Comparison of ENCODE assay signal across 8 mouse cellular contexts in the genomic region with DNA sequence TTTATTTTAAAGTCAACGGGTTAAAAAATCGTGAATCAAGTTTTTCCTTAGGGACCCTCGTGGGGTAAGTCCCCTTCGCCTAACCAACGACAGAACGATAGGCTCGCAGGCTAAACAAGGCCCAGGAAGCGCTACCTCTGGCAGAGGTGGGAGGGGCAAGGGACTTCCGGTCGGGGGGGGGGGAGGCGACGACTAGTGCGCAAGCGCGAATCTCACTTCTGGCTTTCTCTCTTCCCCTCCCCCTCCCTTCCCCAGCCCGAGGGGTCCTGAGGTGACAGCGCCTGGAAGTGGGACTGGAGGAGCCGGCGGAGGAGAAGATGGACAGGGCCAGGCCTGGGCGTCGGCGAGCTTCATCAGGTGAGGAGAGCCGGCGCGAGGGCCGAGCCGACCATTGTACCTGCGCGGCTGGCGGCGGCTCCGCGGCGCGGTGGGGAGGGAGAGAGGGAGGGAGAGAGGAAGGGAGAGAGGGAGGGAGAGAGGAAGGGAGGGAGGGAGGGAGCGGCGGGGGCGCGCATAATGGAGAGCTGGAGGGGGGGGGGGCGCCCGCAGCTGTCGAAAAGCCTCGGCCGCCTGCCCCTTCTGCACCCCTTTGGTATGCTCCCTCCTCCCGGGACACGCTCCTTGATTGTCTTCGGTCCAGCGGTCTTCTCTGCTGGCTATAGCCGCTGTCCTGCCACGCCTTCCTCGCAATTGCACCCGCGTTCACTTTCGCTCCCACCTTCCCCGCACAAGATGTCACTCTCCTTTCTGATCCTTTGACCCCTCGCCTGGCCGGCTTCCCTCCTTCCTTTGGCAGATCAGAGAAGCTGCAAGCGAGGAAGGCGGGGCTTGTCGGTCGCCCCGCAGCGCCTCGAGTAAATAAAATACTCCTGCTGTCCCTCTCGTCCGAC. TPM values are rescaled to one million over a fixed set of nuclear protein-coding genes. Genes with fewer than 3 reads are reported as not detected.
DNase-seq lines count a peak whose midpoint lies in the region; ATAC-seq and TF ChIP-seq lines count a peak whose summit lies in the region.

No protein-coding gene starts in this region.

- DNase-seq in A20 (ENCODE audit: low read depth, low spot score) = peak; percentile 93
- DNase-seq in embryonic facial prominence, embryonic 14.5 days (ENCODE audit: low spot score) = peak; percentile 95
- peak; percentile 82 for DNase-seq in heart, adult 8-10 months (ENCODE audit: low spot score)
- peak; percentile 90 to 91 for DNase-seq in kidney, adult 8-10 months
- peak; percentile 97 for DNase-seq in midbrain, embryonic 14.5 days
- DNase-seq in spleen, adult 18-20 months = peak; percentile 73 to 77

- TF ChIP-seq CTCF in bone marrow, adult 2 months (IDR thresholded peaks at IDR 0.05; ENCODE audit: control insufficient read depth, insufficient read depth, low read length) = no peak

- TF ChIP-seq POLR2A in bone marrow, adult 2 months (IDR thresholded peaks at IDR 0.05; ENCODE audit: borderline replicate concordance, control insufficient read depth, low read depth, low read length) = peak; percentile 59; the same call in 1 of the 2 replicates

- no peaks in the 10 kb centered on the region for H3K36me3 ChIP-seq in embryonic facial prominence, embryonic 14.5 days (ENCODE audit: control insufficient read depth, insufficient read depth, low read length)
- peaks cover 3% of the 10 kb centered on the region; the same call in 1 of the 2 replicates for H3K36me3 ChIP-seq in limb, embryonic 12.5 days
- peaks cover 3% of the 10 kb centered on the region; the same call in 1 of the 2 replicates for H3K36me3 ChIP-seq in midbrain, embryonic 14.5 days (ENCODE audit: control insufficient read depth, insufficient read depth, low read length)

- WGBS in bone marrow, adult 2 months = under 1% methylated on average over 60 of the region's 66 CpGs
- under 1% methylated on average over 47 of the region's 66 CpGs for WGBS in embryonic facial prominence, embryonic 14.5 days
- under 1% methylated on average over 54 of the region's 66 CpGs for WGBS in limb, embryonic 12.5 days
- WGBS in midbrain, embryonic 14.5 days = under 1% methylated on average over 64 of the region's 66 CpGs

- H3K9ac ChIP-seq in embryonic facial prominence, embryonic 14.5 days (ENCODE audit: low read depth, low read length) = peak overlapping the region; percentile 83
- H3K9ac ChIP-seq in limb, embryonic 12.5 days (replicated peaks) = peak overlapping the region; percentile 78
- H3K9ac ChIP-seq in midbrain, embryonic 14.5 days (replicated peaks; ENCODE audit: low read length) = peak overlapping the region; percentile 84

- no peaks in the 10 kb centered on the region for H3K27me3 ChIP-seq in embryonic facial prominence, embryonic 14.5 days (replicated peaks; ENCODE audit: control insufficient read depth, insufficient read depth, low read length)
- H3K27me3 ChIP-seq in limb, embryonic 12.5 days = no peaks in the 10 kb centered on the region
- H3K27me3 ChIP-seq in midbrain, embryonic 14.5 days (ENCODE audit: control insufficient read depth, insufficient read depth, low read length) = no peaks in the 10 kb centered on the region

- peak overlapping the region; percentile 95 for H3K27ac ChIP-seq in bone marrow, adult 2 months (ENCODE audit: control insufficient read depth, insufficient read depth, low read depth, low read length, poor library complexity)
- H3K27ac ChIP-seq in embryonic facial prominence, embryonic 14.5 days (replicated peaks; ENCODE audit: low read depth, low read length) = peak overlapping the region; percentile 90
- H3K27ac ChIP-seq in limb, embryonic 12.5 days = peak overlapping the region; percentile 89
- H3K27ac ChIP-seq in midbrain, embryonic 14.5 days (replicated peaks; ENCODE audit: low read depth, low read length) = peak overlapping the region; percentile 96

- ATAC-seq in embryonic facial prominence, embryonic 14.5 days (ENCODE audit: low read depth) = peak; percentile 93
- peak; percentile 90 for ATAC-seq in limb, embryonic 12.5 days (ENCODE audit: insufficient number of reproducible peaks, insufficient read depth, low FRiP score, low TSS enrichment, low read depth)
- peak; percentile 92 for ATAC-seq in midbrain, embryonic 14.5 days (ENCODE audit: low FRiP score, low TSS enrichment)

- peak overlapping the region; percentile 98 for H3K4me3 ChIP-seq in bone marrow, adult 2 months (replicated peaks; ENCODE audit: control insufficient read depth, low read depth, low read length)
- H3K4me3 ChIP-seq in embryonic facial prominence, embryonic 14.5 days (ENCODE audit: low read depth, low read length) = peak overlapping the region; percentile 85
- H3K4me3 ChIP-seq in limb, embryonic 12.5 days (replicated peaks) = peak overlapping the region; percentile 73
- peak overlapping the region; percentile 75 for H3K4me3 ChIP-seq in midbrain, embryonic 14.5 days (replicated peaks; ENCODE audit: low read depth, low read length)

- peak overlapping the region; percentile 72 for H3K4me2 ChIP-seq in embryonic facial prominence, embryonic 14.5 days (ENCODE audit: low read depth, low read length)
- peak overlapping the region; percentile 57 for H3K4me2 ChIP-seq in limb, embryonic 12.5 days
- peak overlapping the region; percentile 70 for H3K4me2 ChIP-seq in midbrain, embryonic 14.5 days (ENCODE audit: low read length)

- H3K9me3 ChIP-seq in embryonic facial prominence, embryonic 14.5 days (ENCODE audit: control insufficient read depth, low read length) = no peaks in the 10 kb centered on the region
- no peaks in the 10 kb centered on the region for H3K9me3 ChIP-seq in limb, embryonic 12.5 days
- no peaks in the 10 kb centered on the region for H3K9me3 ChIP-seq in midbrain, embryonic 14.5 days (ENCODE audit: control insufficient read depth, low read length)

- peaks cover 2% of the 10 kb centered on the region; the same call in 1 of the 2 replicates for H3K4me1 ChIP-seq in bone marrow, adult 2 months (ENCODE audit: control insufficient read depth, insufficient read depth, low read length)
- peaks cover 8% of the 10 kb centered on the region for H3K4me1 ChIP-seq in embryonic facial prominence, embryonic 14.5 days (ENCODE audit: control insufficient read depth, insufficient read depth, low read length)
- no peaks in the 10 kb centered on the region; the same call in 1 of the 2 replicates for H3K4me1 ChIP-seq in limb, embryonic 12.5 days (replicated peaks)
- 0 out of 2 replicates have a peak, but pooled peaks cover 8% of the 10 kb centered on the region for H3K4me1 ChIP-seq in midbrain, embryonic 14.5 days (ENCODE audit: control insufficient read depth, insufficient read depth, low read length)

RNA-seq across cellular contexts. Expression of a gene that starts 27.3 kb away (rescaled TPM):
- polyA plus RNA-seq in bone marrow, adult 2 months (2011; ENCODE audit: insufficient read depth, insufficient read length, low replicate concordance, missing spikeins) = 21.4 and 32.6 TPM in 2 replicates
- polyA plus RNA-seq in embryonic facial prominence, embryonic 14.5 days (2014; fragmentation: Nextera tagmentation; extraction: Ambion mirVana) = 30.6 and 31.5 TPM in 2 replicates
- 10 to 100 TPM; 14.2 to 18.6 (median 17.4) TPM for total RNA-seq in heart, adult 8-10 months (2022)
- polyA plus RNA-seq in limb, embryonic 12.5 days (2016; fragmentation: Nextera tagmentation; extraction: Ambion mirVana) = 39.2 and 43.1 TPM in 2 replicates
- 59.6 and 70.9 TPM in 2 replicates for polyA plus RNA-seq in midbrain, embryonic 14.5 days (2014; fragmentation: Nextera tagmentation; extraction: Ambion mirVana)

RNA-seq across cellular contexts. Expression of a gene that starts 37.8 kb away (rescaled TPM):
- polyA plus RNA-seq in bone marrow, adult 2 months (2011; ENCODE audit: insufficient read depth, insufficient read length, low replicate concordance, missing spikeins) = 7.1 and 8.5 TPM in 2 replicates
- polyA plus RNA-seq in embryonic facial prominence, embryonic 14.5 days (2014; fragmentation: Nextera tagmentation; extraction: Ambion mirVana) = 26.4 and 27.0 TPM in 2 replicates
- total RNA-seq in heart, adult 8-10 months (2022) = 10 to 100 TPM in 3 of 4 experiments, 1 to 10 TPM in 1; 9.7 to 12.9 (median 11.9) TPM
- 30.3 and 31.0 TPM in 2 replicates for polyA plus RNA-seq in limb, embryonic 12.5 days (2016; fragmentation: Nextera tagmentation; extraction: Ambion mirVana)
- 23.8 and 24.0 TPM in 2 replicates for polyA plus RNA-seq in midbrain, embryonic 14.5 days (2014; fragmentation: Nextera tagmentation; extraction: Ambion mirVana)

RNA-seq across cellular contexts. Expression of a gene that starts 45.9 kb away (rescaled TPM):
- 71.5 and 97.1 TPM in 2 replicates for polyA plus RNA-seq in bone marrow, adult 2 months (2011; ENCODE audit: insufficient read depth, insufficient read length, low replicate concordance, missing spikeins)
- 220 and 227 TPM in 2 replicates for polyA plus RNA-seq in embryonic facial prominence, embryonic 14.5 days (2014; fragmentation: Nextera tagmentation; extraction: Ambion mirVana)
- 10 to 100 TPM; 46.3 to 56.5 (median 47.5) TPM for total RNA-seq in heart, adult 8-10 months (2022)
- polyA plus RNA-seq in limb, embryonic 12.5 days (2016; fragmentation: Nextera tagmentation; extraction: Ambion mirVana) = 283 and 297 TPM in 2 replicates
- 212 and 241 TPM in 2 replicates for polyA plus RNA-seq in midbrain, embryonic 14.5 days (2014; fragmentation: Nextera tagmentation; extraction: Ambion mirVana)

Comparison
In these comparisons a context has a peak if more than half of its experiments do, and no peak if none do; other contexts are left out.
1. Peak in every context shown above with its lines: DNase-seq, ATAC-seq, H3K4me3 ChIP-seq and H3K27ac ChIP-seq.